Mouse (Mus musculus) C2C12 (cell line): Measurements from ENCODE around the gene Sfn.

Experiments used
- CEBPB ChIP-seq: IDR thresholded peaks from one replicate; pipeline ENCODE4 v1.6.1; 2011; ENCODE audit warnings: low read depth, mild to moderate bottlenecking, control low read depth, moderate library complexity
- CTCF ChIP-seq: IDR thresholded peaks from one replicate; pipeline ENCODE4 v1.5.1; 2011; ENCODE audit not compliant: control insufficient read depth, insufficient read depth, insufficient read length
- MAX ChIP-seq: IDR thresholded peaks from one replicate; pipeline ENCODE4 v1.6.1; 2011; ENCODE audit warnings: mild to moderate bottlenecking, control low read depth
- MYOG ChIP-seq: IDR thresholded peaks from one replicate; pipeline ENCODE4 v1.6.1; 2011; ENCODE audit not compliant: control insufficient read depth, insufficient read length; ENCODE audit errors: extremely low read depth

DNA sequence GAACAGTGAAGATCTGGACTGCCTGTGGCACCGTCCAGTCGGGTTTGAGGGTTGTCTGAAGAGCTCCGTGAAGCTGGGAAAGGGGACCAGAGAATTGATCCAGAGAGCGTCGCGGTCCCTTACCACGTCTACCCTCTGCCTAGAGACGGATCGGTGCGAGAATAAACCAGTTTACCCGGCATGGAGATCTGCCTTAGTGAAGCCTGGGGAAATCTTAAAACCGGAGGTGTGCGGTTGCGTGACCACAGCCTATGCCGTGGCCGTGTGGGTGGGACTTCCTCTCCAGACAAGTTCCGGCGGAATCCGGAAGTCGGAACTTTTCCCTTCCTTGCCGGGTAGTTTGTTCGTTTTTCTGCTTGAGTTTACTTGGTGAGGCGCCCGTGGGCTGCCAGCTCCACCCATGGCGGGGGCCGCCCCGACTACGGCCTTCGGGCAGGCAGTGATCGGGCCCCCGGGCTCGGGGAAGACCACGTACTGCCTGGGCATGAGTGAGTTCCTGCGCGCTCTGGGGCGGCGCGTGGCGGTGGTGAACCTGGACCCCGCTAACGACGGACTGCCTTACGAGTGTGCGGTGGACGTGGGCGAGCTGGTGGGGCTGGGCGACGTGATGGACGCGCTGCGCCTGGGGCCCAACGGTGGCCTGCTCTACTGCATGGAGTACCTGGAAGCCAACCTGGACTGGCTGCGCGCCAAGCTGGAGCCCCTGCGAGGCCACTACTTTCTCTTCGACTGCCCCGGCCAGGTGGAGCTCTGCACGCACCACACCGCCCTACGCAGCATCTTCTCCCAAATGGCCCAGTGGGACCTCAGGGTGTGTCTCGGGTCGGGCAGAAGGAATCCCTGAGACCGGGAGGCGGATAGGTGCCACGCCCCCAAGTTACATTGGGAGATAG lies 17.7 kb downstream of the Sfn start, which contains the start of gene Gpn2:
- TF ChIP-seq CTCF: no peak
- no peak for TF ChIP-seq MAX
- no peak for TF ChIP-seq CEBPB
- no peak for TF ChIP-seq MYOG
